Mouse (Mus musculus) myocyte (in vitro differentiated cells): ENCODE measurements at regions not wholly inside any gene's neighbourhood (a gene's known extent, or its start where the extent isn't known, plus 50 kb on each side); places are given as distances from the start of the nearest gene placed in this dataset.

Experiments used
- CEBPB ChIP-seq: IDR thresholded peaks from 2 replicates; pipeline ENCODE4 v1.6.1; 2011; ENCODE audit warnings: mild to moderate bottlenecking, moderate library complexity; ENCODE audit not compliant: poor library complexity, insufficient read depth, severe bottlenecking
- E2F4 ChIP-seq: IDR thresholded peaks from one replicate; pipeline ENCODE4 v1.6.1; 2011; ENCODE audit warnings: mild to moderate bottlenecking, control low read depth, moderate library complexity; ENCODE audit not compliant: insufficient read depth
- MAX ChIP-seq: IDR thresholded peaks from one replicate; pipeline ENCODE4 v1.6.1; 2011; ENCODE audit warnings: low read depth, mild to moderate bottlenecking, control low read depth
- MYOG ChIP-seq, 3 experiments: IDR thresholded peaks; one replicate each; pipeline ENCODE4 v1.6.1; 2011; ENCODE audit warnings: control low read depth in 2 of 3, low read depth in 2 of 3, mild to moderate bottlenecking in 2 of 3; ENCODE audit not compliant: insufficient read length in 2 of 3, control insufficient read depth in 1 of 3, insufficient read depth in 1 of 3
- POLR2A ChIP-seq: IDR thresholded peaks from one replicate; pipeline ENCODE4 v1.6.1; 2011; ENCODE audit warnings: low read depth, mild to moderate bottlenecking, control low read depth, moderate library complexity; ENCODE audit not compliant: insufficient read length
- REST ChIP-seq: IDR thresholded peaks from one replicate; pipeline ENCODE4 v1.6.1; 2011; ENCODE audit warnings: mild to moderate bottlenecking, control low read depth, moderate library complexity; ENCODE audit not compliant: insufficient read depth, insufficient read length
- SRF ChIP-seq: IDR thresholded peaks from one replicate; pipeline ENCODE4 v1.6.1; 2011; ENCODE audit warnings: low read depth; ENCODE audit not compliant: control insufficient read depth, insufficient read length
- USF1 ChIP-seq: IDR thresholded peaks from one replicate; pipeline ENCODE4 v1.6.1; 2011; ENCODE audit warnings: low read depth, mild to moderate bottlenecking, control low read depth, moderate library complexity

- no peak for TF ChIP-seq POLR2A
- TF ChIP-seq E2F4 = no peak
- TF ChIP-seq REST = no peak
- no peak for TF ChIP-seq MAX
- no peak for TF ChIP-seq SRF
- no peak for TF ChIP-seq USF1
- no peak for TF ChIP-seq MYOG (IDR thresholded peaks at IDR 0.05; ENCODE audit: control insufficient read depth in 1 of 3, insufficient read depth in 1 of 3, insufficient read length in 2 of 3, low read depth in 2 of 3)
- no peak for TF ChIP-seq CEBPB
Measured at GRCm38 (mm10) chr4:84076526-84076925, 551.2 kb downstream of the Ccdc171 start.
